Mouse (Mus musculus) bone marrow macrophage, adult 2 months (primary cell): ENCODE measurements around the gene Susd1.

Source experiments
- CTCF ChIP-seq: IDR thresholded peaks from 2 replicates; pipeline ENCODE4 v1.5.1; 2012; ENCODE audit warnings: low read depth, mild to moderate bottlenecking, low read length, moderate library complexity
- POLR2A ChIP-seq: IDR thresholded peaks from 2 replicates; pipeline ENCODE4 v1.6.1; 2012; ENCODE audit warnings: mild to moderate bottlenecking, low read depth, low read length, borderline replicate concordance

DNA sequence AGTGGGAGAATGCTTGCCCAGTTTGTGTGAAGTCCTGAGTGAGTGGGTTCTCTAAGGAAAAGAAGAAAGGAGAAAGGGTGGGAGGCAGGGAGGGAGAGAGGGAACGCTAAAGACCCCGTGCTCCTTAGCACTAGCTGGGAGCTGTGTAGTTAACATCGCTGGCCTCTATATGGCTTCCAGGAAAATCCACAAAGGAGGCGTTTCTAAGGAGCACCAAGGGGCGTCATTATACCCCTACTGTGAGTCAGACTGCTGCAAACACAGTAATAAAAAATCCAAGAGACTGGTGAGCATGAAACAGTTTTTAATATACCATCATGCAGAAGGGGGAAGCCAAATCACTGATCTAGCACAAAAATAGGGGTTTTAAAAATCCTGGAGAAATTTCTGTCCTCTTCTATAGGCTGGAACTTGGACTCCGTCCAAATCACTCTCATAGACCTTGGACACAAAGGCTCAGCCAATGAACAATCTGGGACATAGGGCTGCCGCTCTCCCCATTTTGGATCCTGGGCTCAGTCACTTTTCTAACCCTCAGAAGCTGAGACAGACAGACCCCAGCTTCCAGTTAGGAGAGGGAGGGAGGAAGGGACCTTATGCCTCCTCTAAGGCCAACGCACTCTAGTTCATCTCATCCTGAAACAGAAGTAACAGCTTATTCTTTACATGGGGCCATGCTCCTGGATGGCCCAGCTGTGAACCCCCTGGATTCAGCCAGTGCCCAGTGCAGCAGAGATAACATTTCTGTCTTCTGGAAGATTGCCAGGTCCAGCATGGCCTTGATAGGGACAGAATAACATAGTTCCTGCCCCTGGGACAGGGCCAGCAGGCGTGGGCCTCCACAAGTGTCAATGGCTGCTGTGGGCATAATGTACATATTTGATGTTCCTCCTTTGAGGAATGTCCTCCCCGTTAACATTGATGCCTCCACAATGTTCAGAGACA, 73.9 kb downstream of the Susd1 start:
- TF ChIP-seq POLR2A = no peak
- no peak for TF ChIP-seq CTCF
